Mouse (Mus musculus): ENCODE data around the gene Gm20388. TPM values are rescaled to one million over a fixed set of nuclear protein-coding genes. Genes with fewer than 3 reads are reported as not detected.

Gm20388 gene
- polyA plus RNA-seq, 2 experiments = 8.5 TPM; not detected in 1

DNA sequence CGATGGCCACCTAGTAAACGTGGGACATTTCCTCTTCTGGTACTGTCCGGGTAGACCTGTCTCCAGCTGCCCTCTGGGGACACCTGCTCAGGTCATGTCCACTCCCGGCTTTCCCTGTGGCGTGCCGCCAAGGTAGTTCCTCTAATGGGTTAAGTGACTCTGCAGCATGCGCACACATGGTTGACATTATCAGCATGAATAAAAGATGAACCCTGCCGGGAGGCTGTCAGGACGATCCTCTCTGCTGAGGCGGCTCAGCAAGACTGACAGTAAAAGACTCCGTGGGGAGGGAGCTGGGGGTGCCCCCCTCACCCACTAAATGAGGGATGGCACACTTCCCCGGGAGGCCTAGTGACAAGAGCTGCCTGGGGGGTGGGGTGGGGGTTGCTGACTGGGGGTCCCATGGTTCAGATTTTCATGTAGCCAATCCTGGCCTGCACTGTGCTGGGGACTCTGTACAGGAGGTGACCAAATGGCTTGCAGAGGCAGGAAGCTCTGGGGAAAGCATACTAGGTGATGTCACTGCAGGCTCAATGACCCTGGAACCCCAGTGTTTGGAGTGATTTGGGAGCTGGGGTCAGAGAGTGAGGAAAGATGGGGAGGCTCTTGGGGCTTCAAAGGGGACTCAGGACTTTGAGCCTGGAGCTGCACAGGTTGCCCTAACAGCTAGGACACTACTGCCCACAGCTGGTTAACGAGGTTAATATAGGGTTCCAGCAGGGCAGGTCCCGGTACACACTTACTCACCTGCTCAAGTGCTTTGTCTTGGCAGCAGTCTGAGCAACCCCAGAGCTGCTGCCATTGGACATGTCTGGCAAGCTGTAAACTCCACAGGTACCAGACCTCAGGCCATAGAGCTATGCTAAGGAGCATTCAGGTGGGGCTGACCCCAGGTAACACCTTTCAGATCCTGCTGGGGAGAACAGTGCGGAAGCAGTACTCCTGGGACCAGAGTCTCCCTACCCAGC, 487.1 kb downstream of the Gm20388 start:
- WGBS (ENCODE audit: insufficient replicate concordance) = 42% methylated on average over 15 of the region's 15 CpGs
- TF ChIP-seq EP300 (IDR thresholded peaks at IDR 0.05; ENCODE audit: low read depth) = no peak
- no peak for TF ChIP-seq CTCF (IDR thresholded peaks at IDR 0.05; ENCODE audit: low read depth)
- no peaks in the 10 kb centered on the region for H3K36me3 ChIP-seq (replicated peaks; ENCODE audit: control insufficient read depth, insufficient read depth, low read depth)
- H3K9ac ChIP-seq (replicated peaks) = no peak overlapping the region
- no peaks in the 10 kb centered on the region for H3K27me3 ChIP-seq (ENCODE audit: control insufficient read depth, insufficient read depth, low read length)
- H3K9me3 ChIP-seq (ENCODE audit: control insufficient read depth, low read length) = no peaks in the 10 kb centered on the region; the same call in 1 of the 2 replicates
- ATAC-seq (ENCODE audit: insufficient read depth) = no peak
- H3K27ac ChIP-seq = no peak overlapping the region
- peaks cover 0 to 7% of the 10 kb centered on the region in 2 experiments; a peak in 2 of 4 replicates for H3K4me1 ChIP-seq (replicated peaks; ENCODE audit: control insufficient read depth in 2 of 2, insufficient read depth in 2 of 2, low read length in 1 of 2)
- no peak for DNase-seq (ENCODE audit: low read depth in 3 of 3, low spot score in 3 of 3)
- H3K4me3 ChIP-seq (ENCODE audit: insufficient read depth in 1 of 2, low read depth in 2 of 2, low read length in 2 of 2) = no peak overlapping the region
- no peak overlapping the region for H3K4me2 ChIP-seq (ENCODE audit: low read depth)

DNA sequence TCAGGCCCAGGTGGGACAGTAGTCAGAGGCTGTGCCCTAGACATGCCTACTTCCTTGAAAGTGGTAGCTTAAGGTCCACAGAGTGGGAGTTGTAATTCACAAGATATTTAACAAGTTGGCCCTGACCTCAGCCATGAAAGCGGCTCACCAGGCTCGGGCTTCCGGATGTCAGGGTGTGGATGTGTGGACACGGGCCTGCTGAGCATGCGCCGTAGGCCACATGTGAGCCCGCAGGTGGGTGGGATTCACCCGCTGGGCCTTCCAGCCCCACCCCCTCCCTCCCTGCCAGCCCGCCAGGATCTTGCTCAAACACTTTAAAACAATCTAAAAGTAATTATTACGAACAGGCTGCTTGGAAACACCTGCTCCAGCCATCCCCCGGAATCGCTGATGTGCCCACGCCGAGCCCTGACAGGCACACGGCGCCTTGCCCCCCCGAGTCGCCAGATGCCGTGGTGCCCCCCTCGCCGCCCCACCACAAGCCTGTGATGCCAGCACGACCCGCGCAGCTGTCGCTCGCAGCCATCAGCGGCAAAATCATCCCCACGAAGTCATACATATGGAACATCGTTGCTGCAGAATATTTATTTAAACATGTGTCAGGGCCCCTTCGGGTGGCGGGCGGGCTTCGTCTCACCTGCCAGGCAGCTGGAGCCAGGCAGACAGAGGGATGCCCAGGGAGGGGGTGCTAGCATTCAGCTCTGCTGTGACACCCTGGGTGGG, 488.7 kb downstream of the Gm20388 start:
- H3K4me2 ChIP-seq (ENCODE audit: low read depth) = no peak overlapping the region

DNA sequence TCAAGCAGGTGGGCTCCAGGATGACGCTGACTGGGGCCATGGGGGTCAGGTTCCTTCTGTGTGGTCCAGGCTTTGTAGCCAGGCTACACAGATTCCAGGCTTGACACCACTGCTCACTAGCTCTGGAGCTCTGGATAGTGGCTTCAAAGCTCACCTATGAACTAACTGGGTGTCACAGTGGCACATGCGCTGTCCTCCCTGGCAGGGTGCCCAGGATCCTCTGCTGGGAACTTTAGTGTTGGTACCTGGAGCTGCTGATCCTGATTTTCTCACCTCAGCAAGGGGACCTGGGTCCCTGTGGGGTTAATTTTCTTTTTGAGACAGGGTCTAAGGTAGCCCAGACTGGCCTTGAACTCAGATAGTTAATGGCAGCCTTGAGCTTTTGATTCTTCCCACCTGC, 490.6 kb downstream of the Gm20388 start:
- Histone ChIP-seq H3K27me3 (ENCODE audit: control insufficient read depth, insufficient read depth, low read length) (no peaks in the 10 kb centered on the region), H3K27ac (no peak overlapping the region), H3K4me2 (ENCODE audit: low read depth) (no peak overlapping the region), H3K36me3 (replicated peaks; ENCODE audit: control insufficient read depth, insufficient read depth, low read depth) (no peaks in the 10 kb centered on the region), H3K9me3 (ENCODE audit: control insufficient read depth, low read length) (no peaks in the 10 kb centered on the region), H3K9ac (replicated peaks) (no peak overlapping the region), H3K4me1 (replicated peaks; ENCODE audit: control insufficient read depth in 2 of 2, insufficient read depth in 2 of 2, low read length in 1 of 2) (peaks cover 0 to 18% of the 10 kb centered on the region in 2 experiments; a peak in 3 of 4 replicates), H3K4me3 (ENCODE audit: insufficient read depth in 1 of 2, low read depth in 2 of 2, low read length in 2 of 2) (no peak overlapping the region)
- ATAC-seq (ENCODE audit: insufficient read depth) = no peak
- no peak for DNase-seq (ENCODE audit: low read depth in 3 of 3, low spot score in 3 of 3)
- WGBS (ENCODE audit: insufficient replicate concordance) = 87% methylated on average over 2 of the region's 2 CpGs
- no peak for TF ChIP-seq CTCF (IDR thresholded peaks at IDR 0.05; ENCODE audit: low read depth)

More for the DNA sequence above, 488.7 kb downstream of the Gm20388 start:
- 79% methylated on average over 33 of the region's 33 CpGs for WGBS (ENCODE audit: insufficient replicate concordance)
- no peak for TF ChIP-seq EP300 (IDR thresholded peaks at IDR 0.05; ENCODE audit: low read depth)
- TF ChIP-seq CTCF (IDR thresholded peaks at IDR 0.05; ENCODE audit: low read depth) = no peak
- H3K4me3 ChIP-seq (ENCODE audit: insufficient read depth in 1 of 2, low read depth in 2 of 2, low read length in 2 of 2) = no peak overlapping the region
- no peak overlapping the region for H3K9ac ChIP-seq (replicated peaks)
- H3K36me3 ChIP-seq (replicated peaks; ENCODE audit: control insufficient read depth, insufficient read depth, low read depth) = no peaks in the 10 kb centered on the region
- no peak overlapping the region for H3K27ac ChIP-seq
- DNase-seq (ENCODE audit: low read depth in 3 of 3, low spot score in 3 of 3) (no peak), ATAC-seq (ENCODE audit: insufficient read depth) (no peak)
- peaks cover 0 to 11% of the 10 kb centered on the region in 2 experiments; a peak in 2 of 4 replicates for H3K4me1 ChIP-seq (replicated peaks; ENCODE audit: control insufficient read depth in 2 of 2, insufficient read depth in 2 of 2, low read length in 1 of 2)
- H3K9me3 ChIP-seq (ENCODE audit: control insufficient read depth, low read length) = no peaks in the 10 kb centered on the region; the same call in 1 of the 2 replicates
- no peaks in the 10 kb centered on the region for H3K27me3 ChIP-seq (ENCODE audit: control insufficient read depth, insufficient read depth, low read length)

DNA sequence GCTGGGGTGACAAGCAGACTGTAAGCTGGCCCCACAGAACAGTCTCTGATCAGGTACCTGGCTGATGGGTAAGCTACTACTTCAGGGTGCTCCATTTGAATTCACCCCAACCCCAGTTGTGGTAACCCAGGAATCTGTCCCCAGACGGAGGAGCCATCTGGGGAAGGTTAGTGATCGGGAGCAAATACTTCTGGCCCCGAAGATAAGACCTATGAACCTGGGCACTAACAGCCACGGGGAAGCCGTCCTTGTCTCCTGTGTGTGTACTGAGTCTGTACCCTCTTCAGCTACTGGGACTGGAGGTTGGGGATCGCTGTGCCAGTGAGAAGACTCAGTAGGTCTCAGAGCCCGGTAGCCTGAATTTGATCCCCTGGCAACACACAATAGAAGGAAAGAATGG, 491.1 kb downstream of the Gm20388 start:
- Histone ChIP-seq H3K9ac (replicated peaks) (no peak overlapping the region), H3K9me3 (ENCODE audit: control insufficient read depth, low read length) (no peaks in the 10 kb centered on the region), H3K27ac (no peak overlapping the region), H3K36me3 (replicated peaks; ENCODE audit: control insufficient read depth, insufficient read depth, low read depth) (no peaks in the 10 kb centered on the region), H3K27me3 (ENCODE audit: control insufficient read depth, insufficient read depth, low read length) (no peaks in the 10 kb centered on the region), H3K4me1 (replicated peaks; ENCODE audit: control insufficient read depth in 2 of 2, insufficient read depth in 2 of 2, low read length in 1 of 2) (peaks cover 0 to 18% of the 10 kb centered on the region in 2 experiments; a peak in 3 of 4 replicates), H3K4me2 (ENCODE audit: low read depth) (no peak overlapping the region), H3K4me3 (ENCODE audit: insufficient read depth in 1 of 2, low read depth in 2 of 2, low read length in 2 of 2) (no peak overlapping the region)
- no peak for DNase-seq (ENCODE audit: low read depth in 3 of 3, low spot score in 3 of 3)
- ATAC-seq (ENCODE audit: insufficient read depth) = peak; percentile 40
- 33% methylated on average over 7 of the region's 7 CpGs for WGBS (ENCODE audit: insufficient replicate concordance)
- TF ChIP-seq CTCF (IDR thresholded peaks at IDR 0.05; ENCODE audit: low read depth) (no peak), EP300 (IDR thresholded peaks at IDR 0.05; ENCODE audit: low read depth) (no peak)

Data from liver, embryonic 14.5 days (tissue).